Mouse (Mus musculus) hindlimb bud, embryonic 11.5 days (tissue): Measurements from ENCODE around the gene Arhgef10l.

ENCODE experiments used
- DNase-seq: peaks from one replicate; pipeline ENCODE4 v3.0.0-alpha.2; 2012; ENCODE audit warnings: low read depth, low spot score; ENCODE audit errors: extremely low spot score

The Arhgef10l gene

GRCm38 (mm10) chr4:140608228-140608720 lies 57.5 kb downstream of the Arhgef10l start:
- DNase-seq: no peak

- DNase-seq: no peak
These were observed 59.0 kb downstream of the Arhgef10l start for GRCm38 (mm10) chr4:140606779-140607178.

GRCm38 (mm10) chr4:140606197-140606596 lies 59.6 kb downstream of the Arhgef10l start:
- DNase-seq: no peak

- no peak for DNase-seq
These were observed 60.0 kb downstream of the Arhgef10l start for GRCm38 (mm10) chr4:140605790-140606189.

- no peak for DNase-seq
These were observed 60.6 kb downstream of the Arhgef10l start for GRCm38 (mm10) chr4:140605247-140605646.

- DNase-seq: no peak
These were observed 61.3 kb downstream of the Arhgef10l start for GRCm38 (mm10) chr4:140604541-140604940.

GRCm38 (mm10) chr4:140602022-140602421 lies 63.8 kb downstream of the Arhgef10l start:
- DNase-seq: no peak

GRCm38 (mm10) chr4:140601153-140601552 lies 64.7 kb downstream of the Arhgef10l start:
- DNase-seq: no peak

GRCm38 (mm10) chr4:140598846-140599245 lies 67.0 kb downstream of the Arhgef10l start:
- no peak for DNase-seq

GRCm38 (mm10) chr4:140597928-140598327 lies 67.9 kb downstream of the Arhgef10l start:
- DNase-seq: no peak

- DNase-seq: no peak
These were observed 68.4 kb downstream of the Arhgef10l start for GRCm38 (mm10) chr4:140597378-140597777.

GRCm38 (mm10) chr4:140593771-140594505 lies 71.9 kb downstream of the Arhgef10l start:
- no peak for DNase-seq

GRCm38 (mm10) chr4:140592990-140593770 lies 72.6 kb downstream of the Arhgef10l start:
- no peak for DNase-seq

GRCm38 (mm10) chr4:140592217-140592759 lies 73.5 kb downstream of the Arhgef10l start:
- peak; percentile 33 for DNase-seq

- DNase-seq: no peak
These were observed 79.3 kb downstream of the Arhgef10l start for GRCm38 (mm10) chr4:140586478-140586877.

GRCm38 (mm10) chr4:140584240-140584639 lies 81.6 kb downstream of the Arhgef10l start:
- no peak for DNase-seq

- DNase-seq: no peak
These were observed 83.3 kb downstream of the Arhgef10l start for GRCm38 (mm10) chr4:140582390-140583088.

- DNase-seq: no peak
These were observed 84.0 kb downstream of the Arhgef10l start for GRCm38 (mm10) chr4:140581730-140582389.

- no peak for DNase-seq
These were observed 84.5 kb downstream of the Arhgef10l start for GRCm38 (mm10) chr4:140581341-140581729.

GRCm38 (mm10) chr4:140580866-140581265 lies 84.9 kb downstream of the Arhgef10l start:
- DNase-seq: no peak

- no peak for DNase-seq
These were observed 86.2 kb downstream of the Arhgef10l start for GRCm38 (mm10) chr4:140579576-140579975.
